Mouse (Mus musculus) intestine, embryonic 14.5 days (tissue): Measurements from ENCODE around the gene Ahnak2. TPM values are rescaled to one million over a fixed set of nuclear protein-coding genes. Genes with fewer than 3 reads are reported as not detected.

Source experiments
- ATAC-seq: fragments of 200-750 bp; cut with Nextera tagmentation; replicated peaks from 2 replicates; pipeline ENCODE4 v1.8.0; 2017; ENCODE audit warnings: low read depth, moderate number of reproducible peaks, moderate TSS enrichment, moderate library complexity; ENCODE audit not compliant: low FRiP score, low TSS enrichment
- DNase-seq: peaks from one replicate; pipeline ENCODE4 v3.0.0-alpha.2; 2018; ENCODE audit warnings: low spot score
- H3K27ac ChIP-seq: fragments of 300-500 bp; sonication (generic); 2 replicates; pipeline ENCODE4 v1.5.1; 2014; ENCODE audit warnings: low read depth, mild to moderate bottlenecking, control low read depth
- H3K27me3 ChIP-seq: fragments of 300-500 bp; sonication (generic); replicated peaks from 2 replicates; pipeline ENCODE4 v1.6.1; 2014; ENCODE audit warnings: low read length, control low read depth; ENCODE audit not compliant: control insufficient read depth, insufficient read depth
- H3K36me3 ChIP-seq: fragments of 300-500 bp; sonication (generic); 2 replicates; pipeline ENCODE4 v1.6.1; 2014; ENCODE audit warnings: low read length, control low read depth; ENCODE audit not compliant: control insufficient read depth, insufficient read depth
- H3K4me1 ChIP-seq: fragments of 300-500 bp; sonication (generic); replicated peaks from 2 replicates; pipeline ENCODE4 v1.6.1; 2014; ENCODE audit warnings: low read length, control low read depth, mixed read lengths; ENCODE audit not compliant: control insufficient read depth, insufficient read depth
- H3K4me2 ChIP-seq: fragments of 300-500 bp; sonication (generic); 2 replicates; pipeline ENCODE4 v1.6.1; 2014; ENCODE audit warnings: low read length
- H3K4me3 ChIP-seq: fragments of 300-500 bp; sonication (generic); 2 replicates; pipeline ENCODE4 v1.5.1; 2014; ENCODE audit warnings: low read depth, low read length, control low read depth, mixed read lengths
- H3K9ac ChIP-seq: fragments of 300-500 bp; sonication (generic); 2 replicates; pipeline ENCODE4 v1.6.1; 2014; ENCODE audit warnings: mild to moderate bottlenecking, low read length
- H3K9me3 ChIP-seq: fragments of 300-500 bp; sonication (generic); 2 replicates; pipeline ENCODE4 v1.6.1; 2016; ENCODE audit warnings: low read length, control low read depth; ENCODE audit not compliant: control insufficient read depth
- WGBS: fragments of 180-500 bp; shearing (Covaris S2); extraction: QIAGEN DNeasy Blood & Tissue Kit; methylation state at CpG from one replicate; pipeline ENCODE4 v1.1.7; 2014; 5-methylcytosine and 5-hydroxymethylcytosine counted together
- polyA plus RNA-seq: library from polyadenylated mRNA; unstranded; fragments of >200 nt; fragmentation: Nextera tagmentation; extraction: Ambion mirVana; gene quantifications from 2 replicates; pipeline ENCODE4 v1.2.1, GENCODE M21; 2014

Gene Ahnak2
- polyA plus RNA-seq, 1 experiment from 2014 or later: 2.9 TPM

DNA sequence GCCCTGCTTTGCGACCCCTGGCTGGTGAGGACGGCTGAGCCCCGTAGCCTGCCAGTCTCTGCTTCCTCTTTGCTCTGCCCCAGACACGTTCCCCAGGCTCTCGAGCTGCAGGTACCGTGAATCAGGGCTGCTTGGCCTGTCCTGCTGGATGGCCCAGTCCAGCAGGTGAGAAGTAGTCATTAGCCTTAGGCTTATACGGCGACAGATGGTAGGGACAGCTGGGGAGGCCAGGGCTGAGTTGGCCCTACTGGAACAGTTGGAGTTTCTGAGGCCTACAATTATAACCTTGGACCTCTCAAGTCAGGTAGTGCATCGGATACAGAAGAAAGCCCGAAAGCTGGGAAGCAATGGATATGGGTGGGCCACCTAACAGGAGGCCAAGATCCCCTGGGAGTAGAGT is 69.9 kb downstream of the Ahnak2 start:
- no peak overlapping the region for H3K4me3 ChIP-seq
- 88% methylated on average over 10 of the region's 10 CpGs for WGBS
- no peak overlapping the region for H3K9ac ChIP-seq
- no peaks in the 10 kb centered on the region for H3K9me3 ChIP-seq
- no peak for ATAC-seq
- no peak overlapping the region for H3K4me2 ChIP-seq
- H3K27ac ChIP-seq: no peak overlapping the region
- H3K36me3 ChIP-seq: peaks cover 62% of the 10 kb centered on the region
- DNase-seq: no peak
- H3K4me1 ChIP-seq: no peaks in the 10 kb centered on the region
- H3K27me3 ChIP-seq: no peaks in the 10 kb centered on the region

DNA sequence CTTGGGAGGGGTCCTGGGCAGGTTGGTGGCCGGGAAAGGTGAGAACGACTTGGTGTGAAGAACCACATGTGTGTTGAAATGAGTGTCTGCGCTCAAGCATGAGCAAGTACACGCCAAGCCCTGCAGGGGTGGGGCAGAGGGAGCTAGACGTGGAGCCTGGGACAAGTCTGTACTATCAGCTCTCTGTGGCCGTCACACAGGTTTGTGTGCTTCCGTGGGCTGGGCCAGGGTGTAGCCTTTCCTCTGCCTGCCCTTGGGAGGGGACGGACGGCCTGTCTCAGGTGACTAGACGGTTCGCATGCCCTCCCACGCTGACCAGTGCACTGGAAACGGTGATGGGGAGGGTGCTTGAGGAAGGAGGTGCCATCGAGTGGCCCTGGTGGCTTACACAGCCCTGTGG is 71.6 kb downstream of the Ahnak2 start:
- DNase-seq (no peak), ATAC-seq (no peak)
- Histone ChIP-seq H3K27me3 (no peaks in the 10 kb centered on the region), H3K9me3 (no peaks in the 10 kb centered on the region), H3K27ac (no peak overlapping the region), H3K4me2 (no peak overlapping the region), H3K4me3 (no peak overlapping the region), H3K36me3 (peaks cover 45% of the 10 kb centered on the region), H3K9ac (no peak overlapping the region), H3K4me1 (no peaks in the 10 kb centered on the region; the same call in 1 of the 2 replicates)
- 80% methylated on average over 14 of the region's 14 CpGs for WGBS

DNA sequence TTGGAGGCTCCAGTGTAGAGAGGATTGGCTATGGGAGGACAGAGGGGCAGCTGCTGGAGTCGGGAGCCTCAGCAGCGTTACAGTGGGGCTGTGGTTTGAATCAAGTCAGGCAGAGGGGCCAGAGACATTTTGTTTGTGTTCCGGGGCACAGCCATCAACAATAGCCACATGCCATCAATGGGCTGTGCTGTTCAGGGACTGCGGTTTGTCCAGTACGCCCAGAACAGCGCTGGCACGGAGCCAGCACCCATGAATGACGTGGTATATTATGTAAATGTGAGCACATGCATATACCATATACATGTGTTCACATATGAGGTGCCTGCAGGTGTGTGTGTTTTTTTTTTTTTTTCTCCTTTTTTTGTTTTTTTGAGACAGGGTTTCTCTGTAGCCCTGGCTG is 74.7 kb downstream of the Ahnak2 start:
- DNase-seq (no peak), ATAC-seq (no peak)
- Histone ChIP-seq H3K27ac (no peak overlapping the region), H3K36me3 (peaks cover 29% of the 10 kb centered on the region; the same call in 1 of the 2 replicates), H3K4me1 (peaks cover 8% of the 10 kb centered on the region), H3K27me3 (no peaks in the 10 kb centered on the region), H3K9me3 (no peaks in the 10 kb centered on the region), H3K9ac (no peak overlapping the region), H3K4me3 (no peak overlapping the region), H3K4me2 (no peak overlapping the region)
- 69% methylated on average over 8 of the region's 8 CpGs for WGBS

DNA sequence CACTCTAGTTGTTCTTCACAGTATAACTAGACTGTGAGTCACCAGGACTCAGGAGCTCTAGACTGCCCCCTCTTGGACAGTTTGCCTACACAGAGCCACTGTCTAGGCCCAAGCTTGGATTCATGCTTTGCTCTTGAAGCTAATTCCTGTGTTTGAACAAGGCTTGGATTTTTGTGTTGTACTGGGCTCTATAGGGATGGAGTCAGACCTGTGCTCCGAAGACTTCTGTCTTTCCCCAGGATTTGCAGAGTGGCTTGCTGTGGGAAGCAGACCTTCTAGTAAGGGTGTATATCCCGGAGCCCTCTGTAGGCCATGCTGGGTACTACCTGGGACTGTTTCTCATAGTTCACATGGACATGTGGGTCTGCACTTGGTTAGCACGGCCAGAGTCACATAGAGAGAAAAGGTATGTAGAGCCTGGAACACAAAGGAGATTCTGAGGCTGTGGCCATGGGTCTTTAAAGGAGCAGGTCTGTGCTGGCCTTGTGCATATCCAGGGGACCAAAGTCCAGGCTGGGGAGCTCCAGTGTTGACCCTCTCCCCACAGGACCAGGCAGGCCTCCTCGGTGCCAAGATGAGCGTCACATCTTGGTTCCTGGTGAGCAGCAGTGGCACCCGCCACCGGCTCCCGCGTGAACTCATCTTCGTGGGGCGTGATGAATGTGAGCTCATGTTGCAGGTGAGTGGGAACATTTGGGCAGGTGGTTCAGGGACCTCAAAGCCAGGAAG is 78.2 kb downstream of the Ahnak2 start:
- H3K36me3 ChIP-seq: peaks cover 9% of the 10 kb centered on the region; the same call in 1 of the 2 replicates
- H3K9me3 ChIP-seq: no peaks in the 10 kb centered on the region
- peaks cover 10% of the 10 kb centered on the region for H3K4me1 ChIP-seq
- DNase-seq (peak; percentile 89), ATAC-seq (no peak; the same call in 1 of the 2 replicates)
- H3K4me2 ChIP-seq: 0 out of 2 replicates have a peak overlapping the region, but pooled peaks have one; percentile 91
- H3K4me3 ChIP-seq: no peak overlapping the region
- H3K27ac ChIP-seq: no peak overlapping the region
- 79% methylated on average over 11 of the region's 11 CpGs for WGBS
- no peak overlapping the region for H3K9ac ChIP-seq
- 0 out of 2 replicates have a peak, but pooled peaks cover 6% of the 10 kb centered on the region for H3K27me3 ChIP-seq

DNA sequence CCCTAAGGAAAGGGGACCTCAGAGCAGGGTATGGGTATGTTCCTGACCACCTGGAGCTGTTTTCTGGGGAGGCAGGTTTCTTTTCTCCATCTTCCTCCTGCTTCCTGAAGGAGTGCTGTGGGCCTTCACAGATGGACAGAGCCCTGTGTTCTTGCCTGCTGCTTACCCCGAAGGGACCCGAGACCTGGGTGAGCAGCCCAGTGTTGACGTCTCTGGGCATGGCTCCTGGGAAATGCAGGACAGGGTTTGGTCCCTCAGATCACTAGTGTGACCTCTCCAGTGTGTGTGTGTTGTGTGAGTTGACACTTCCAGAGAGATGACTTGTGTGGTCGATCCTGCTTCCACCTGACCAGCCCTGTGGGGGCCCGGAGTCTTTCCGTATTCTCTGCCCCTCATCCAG is 79.0 kb downstream of the Ahnak2 start:
- 0 out of 2 replicates have a peak, but pooled peaks cover 6% of the 10 kb centered on the region for H3K27me3 ChIP-seq
- peak overlapping the region; percentile 91 for H3K4me2 ChIP-seq
- no peak for ATAC-seq

DNA sequence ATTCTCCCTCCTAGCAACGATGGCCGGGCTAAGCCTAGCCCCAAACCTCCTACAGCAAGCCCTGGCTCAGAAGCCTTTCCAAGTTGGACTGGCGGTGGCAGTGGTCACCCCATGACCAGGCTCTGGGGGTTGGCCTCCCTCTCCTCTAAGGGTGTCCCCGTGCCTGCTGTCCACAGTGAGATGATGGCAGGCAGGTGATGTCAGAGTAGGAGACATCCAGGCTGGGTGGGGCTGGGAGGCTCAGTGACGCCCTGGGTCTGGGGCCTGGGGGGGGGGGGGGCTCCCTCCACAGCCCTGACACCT is 79.5 kb downstream of the Ahnak2 start:
- Histone ChIP-seq H3K27me3 (0 out of 2 replicates have a peak, but pooled peaks cover 6% of the 10 kb centered on the region), H3K27ac (no peak overlapping the region; the same call in 1 of the 2 replicates), H3K4me2 (peak overlapping the region; percentile 91), H3K36me3 (peaks cover 9% of the 10 kb centered on the region; the same call in 1 of the 2 replicates), H3K9me3 (no peaks in the 10 kb centered on the region), H3K4me1 (peaks cover 10% of the 10 kb centered on the region), H3K9ac (peak overlapping the region; percentile 74), H3K4me3 (peak overlapping the region; percentile 71)
- no peak for DNase-seq
- WGBS: 10% methylated on average over 5 of the region's 5 CpGs
- ATAC-seq: no peak

More for the DNA sequence above, 79.0 kb downstream of the Ahnak2 start:
- Histone ChIP-seq H3K4me3 (peak overlapping the region; percentile 71), H3K27ac (no peak overlapping the region), H3K9ac (no peak overlapping the region), H3K36me3 (peaks cover 9% of the 10 kb centered on the region; the same call in 1 of the 2 replicates), H3K9me3 (no peaks in the 10 kb centered on the region), H3K4me1 (peaks cover 10% of the 10 kb centered on the region)
- no peak for DNase-seq
- 89% methylated on average over 6 of the region's 6 CpGs for WGBS

DNA sequence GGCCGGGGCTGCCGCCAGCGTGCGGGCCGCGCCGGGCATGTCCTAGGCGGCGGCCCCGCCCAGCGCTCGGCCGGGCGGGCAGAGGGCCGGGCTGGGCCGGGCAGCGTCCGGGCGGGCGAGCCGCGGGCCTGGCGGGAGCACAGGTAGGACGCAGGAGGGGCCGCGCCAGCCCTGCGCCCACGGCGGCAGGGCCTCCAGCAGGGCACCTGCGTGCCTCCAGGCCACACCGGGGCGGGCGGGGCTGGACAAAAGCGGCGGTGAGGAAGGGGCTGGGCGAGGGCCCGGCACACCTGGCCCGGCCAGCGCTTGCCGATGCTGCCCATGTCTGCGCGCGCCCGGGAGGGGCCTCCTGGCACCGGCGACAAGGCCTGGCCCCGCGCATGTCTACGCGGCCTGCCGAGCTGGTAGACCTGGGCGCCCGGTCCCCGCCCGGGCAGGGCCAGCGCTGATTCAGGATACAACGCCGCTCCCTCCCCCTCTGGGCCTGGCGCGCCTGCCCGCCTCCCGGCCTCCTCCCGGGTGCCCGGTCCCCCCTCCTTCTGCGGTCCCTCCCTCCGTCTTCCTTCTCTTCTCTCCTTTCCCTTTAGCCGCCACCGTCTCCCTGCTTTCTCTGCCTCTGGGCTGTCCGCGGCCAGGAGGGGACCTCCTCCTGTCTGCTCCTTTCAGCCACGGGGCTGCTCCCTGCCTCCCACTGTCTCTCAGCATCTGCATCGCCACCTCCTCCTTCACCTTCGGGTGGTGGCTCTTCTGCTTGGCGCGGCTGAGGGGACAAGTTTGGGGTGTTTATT is 80.0 kb downstream of the Ahnak2 start:
- H3K9ac ChIP-seq: peak overlapping the region; percentile 74
- peaks cover 10% of the 10 kb centered on the region for H3K4me1 ChIP-seq
- H3K27ac ChIP-seq: peak overlapping the region; percentile 73
- DNase-seq (peak; percentile 80), ATAC-seq (peak; percentile 49)
- peak overlapping the region; percentile 91 for H3K4me2 ChIP-seq
- WGBS: under 1% methylated on average over 71 of the region's 75 CpGs
- H3K4me3 ChIP-seq: peak overlapping the region; percentile 71
- H3K9me3 ChIP-seq: no peaks in the 10 kb centered on the region
- 0 out of 2 replicates have a peak, but pooled peaks cover 6% of the 10 kb centered on the region for H3K27me3 ChIP-seq
- H3K36me3 ChIP-seq: peaks cover 9% of the 10 kb centered on the region; the same call in 1 of the 2 replicates
